Mouse (Mus musculus): ENCODE measurements around the gene Trim14. TPM values are rescaled to one million over a fixed set of nuclear protein-coding genes. Genes with fewer than 3 reads are reported as not detected.

Gene Trim14
- polyA plus RNA-seq, 1 experiment from 2014 or later, result 0.64 TPM

DNA sequence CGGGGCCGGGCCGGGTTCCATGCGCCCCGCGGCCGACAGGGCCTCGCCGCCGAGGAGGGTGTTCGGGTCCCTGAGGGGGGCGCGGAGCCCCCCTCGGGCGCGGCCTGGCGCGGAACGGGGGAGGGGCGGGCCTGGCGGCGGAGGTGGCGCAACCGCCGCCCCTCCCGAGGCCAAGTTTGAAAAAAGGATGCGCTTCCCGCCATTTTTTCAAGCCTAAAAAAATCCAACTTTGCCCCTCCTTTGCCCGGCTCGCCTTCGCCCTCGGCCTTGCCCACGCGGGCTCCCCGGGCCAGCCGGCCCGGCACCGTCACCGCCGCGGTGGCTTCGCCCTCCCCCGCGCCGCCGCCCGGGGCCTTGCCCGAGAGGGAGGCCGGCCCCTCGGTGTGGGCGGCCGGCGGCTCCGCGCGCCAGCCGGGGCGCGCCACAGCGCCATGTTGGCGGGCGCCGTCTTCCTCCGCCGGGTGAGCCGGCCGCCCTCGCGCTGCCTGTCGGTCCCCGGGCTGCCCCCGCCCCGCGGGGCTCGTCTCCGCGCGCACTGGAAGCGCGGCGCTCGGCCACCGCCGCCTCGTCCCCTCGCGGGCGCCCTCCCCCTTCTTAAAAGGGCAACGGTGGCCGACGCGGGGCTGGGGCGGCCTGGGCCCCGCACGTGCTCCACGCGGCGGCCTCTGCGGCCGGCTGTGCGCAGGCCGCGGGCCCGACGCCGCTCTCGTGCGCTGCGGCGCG, 84.0 kb downstream of the Trim14 start:
- no peaks in the 10 kb centered on the region for H3K9me3 ChIP-seq
- peak overlapping the region; percentile 91 for H3K4me3 ChIP-seq
- H3K36me3 ChIP-seq (replicated peaks), result peaks cover 16% of the 10 kb centered on the region
- peaks cover 64% of the 10 kb centered on the region for H3K4me1 ChIP-seq
- DNase-seq (ENCODE audit: low spot score), result peak; percentile 80
- no peaks in the 10 kb centered on the region for H3K27me3 ChIP-seq (replicated peaks; ENCODE audit: low read depth, poor library complexity, severe bottlenecking)
- under 1% methylated on average over 111 of the region's 111 CpGs for WGBS
- peak overlapping the region; percentile 100 for H3K27ac ChIP-seq (replicated peaks)

DNA sequence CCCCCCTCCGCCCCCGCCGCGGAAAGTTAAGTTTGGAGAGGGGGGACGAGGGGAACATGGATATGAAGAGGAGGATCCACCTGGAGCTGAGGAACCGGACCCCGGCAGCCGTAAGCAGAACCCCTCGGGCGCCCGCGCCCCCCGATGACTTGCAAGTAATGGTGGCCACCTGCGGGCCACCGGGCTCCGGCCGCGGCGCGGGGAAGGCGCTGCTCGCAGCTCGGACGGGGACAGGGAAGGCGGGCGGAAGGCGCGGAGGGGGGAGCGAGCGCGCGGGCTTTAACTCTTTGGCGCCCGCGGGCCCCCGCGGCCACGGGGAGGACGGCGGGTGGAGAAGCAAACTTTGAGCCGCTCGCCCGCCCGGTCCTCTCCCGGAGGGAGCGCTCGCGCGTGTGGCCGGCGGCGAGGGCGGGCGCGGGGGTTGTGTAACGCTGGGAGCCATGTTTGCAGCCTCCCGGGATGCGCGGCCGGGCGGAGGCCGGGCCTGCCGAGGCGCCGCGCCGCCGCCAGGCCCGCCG, 84.6 kb downstream of the Trim14 start:
- peaks cover 58% of the 10 kb centered on the region for H3K4me1 ChIP-seq

DNA sequence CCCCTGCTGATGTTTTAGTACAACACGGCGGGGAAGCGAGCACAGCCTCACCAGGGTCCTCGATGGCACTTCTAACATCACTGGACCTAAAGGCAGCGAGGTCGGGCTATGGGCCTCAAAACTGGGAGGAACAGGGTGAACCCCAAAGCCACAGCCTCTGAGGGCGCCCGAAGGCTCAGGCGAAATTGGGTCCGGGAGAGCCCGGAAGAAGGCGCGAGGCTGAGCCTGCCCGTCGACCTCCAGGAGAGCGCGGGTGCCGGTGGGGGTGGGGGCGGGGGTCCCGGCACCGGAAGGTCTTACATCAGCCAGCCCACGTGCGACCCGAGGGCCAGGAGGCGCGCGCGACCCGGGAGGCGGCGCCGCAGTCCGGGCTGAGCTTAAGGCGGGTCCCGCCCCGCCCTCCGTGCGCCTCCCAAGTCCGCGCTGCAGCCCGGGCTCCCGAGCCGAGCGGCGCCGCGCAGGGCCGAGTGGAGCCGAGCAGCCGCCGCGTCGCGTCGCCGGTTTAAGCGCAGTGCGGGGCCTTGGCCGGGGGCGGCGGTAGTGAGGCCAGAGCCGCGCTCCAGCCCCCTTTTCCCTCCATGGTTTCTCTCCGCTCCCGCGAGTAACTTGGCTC, 85.3 kb downstream of the Trim14 start, which contains the start of gene Anp32b:
TSS of gene Anp32b (plus strand) at position 384 of the 613 bp plus-strand sequence.
- Histone ChIP-seq H3K36me3 (replicated peaks) (peaks cover 5% of the 10 kb centered on the region; the same call in 1 of the 2 replicates), H3K9me3 (no peaks in the 10 kb centered on the region), H3K4me3 (peak within 1 kb of the TSS; percentile 91), H3K4me1 (peaks cover 53% of the 10 kb centered on the region), H3K27ac (replicated peaks) (peak within 1 kb of the TSS; percentile 100), H3K27me3 (replicated peaks; ENCODE audit: low read depth, poor library complexity, severe bottlenecking) (no peaks in the 10 kb centered on the region)
- peak; percentile 95 for DNase-seq (ENCODE audit: low spot score)
- WGBS, result under 1% methylated on average over 66 of the region's 66 CpGs

More for the DNA sequence above, 84.6 kb downstream of the Trim14 start:
- Histone ChIP-seq H3K36me3 (replicated peaks) (peaks cover 10% of the 10 kb centered on the region), H3K27ac (replicated peaks) (peak overlapping the region; percentile 100), H3K9me3 (no peaks in the 10 kb centered on the region), H3K4me3 (peak overlapping the region; percentile 91), H3K27me3 (replicated peaks; ENCODE audit: low read depth, poor library complexity, severe bottlenecking) (no peaks in the 10 kb centered on the region)
- under 1% methylated on average over 66 of the region's 70 CpGs for whole genome bisulfite sequencing
- DNase-seq (ENCODE audit: low spot score), result peak; percentile 80

DNA sequence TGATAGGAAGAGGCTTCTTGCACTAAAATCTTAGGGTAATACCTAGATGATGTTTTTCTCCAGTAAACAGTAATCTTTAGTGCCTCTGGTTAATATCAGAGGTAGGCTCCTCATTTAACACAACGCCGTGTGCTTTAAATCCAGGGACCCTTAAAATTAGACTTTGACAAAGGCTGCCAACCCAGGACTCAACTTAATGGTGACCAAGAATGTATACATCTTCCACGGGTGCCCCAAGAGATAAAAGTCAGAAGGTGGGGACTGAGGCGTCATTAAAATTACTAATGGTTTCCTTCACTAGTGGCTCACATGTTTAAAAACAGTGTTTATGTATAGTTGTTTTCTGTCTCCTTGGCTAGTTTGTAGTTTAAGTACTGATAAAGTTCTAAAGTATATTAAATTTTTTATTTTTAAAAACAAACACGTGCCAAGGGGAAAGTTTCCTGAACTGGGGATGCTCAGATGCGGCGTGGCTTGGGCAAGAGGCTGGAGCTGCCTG, 85.9 kb downstream of the Trim14 start:
- Histone ChIP-seq H3K36me3 (replicated peaks) (peaks cover 5% of the 10 kb centered on the region; the same call in 1 of the 2 replicates), H3K27me3 (replicated peaks; ENCODE audit: low read depth, poor library complexity, severe bottlenecking) (no peaks in the 10 kb centered on the region), H3K27ac (replicated peaks) (peak overlapping the region; percentile 100), H3K4me1 (peaks cover 53% of the 10 kb centered on the region), H3K9me3 (no peaks in the 10 kb centered on the region), H3K4me3 (peak overlapping the region; percentile 91)
- WGBS, result 30% methylated on average over 7 of the region's 7 CpGs
- no peak for DNase-seq (ENCODE audit: low spot score)

DNA sequence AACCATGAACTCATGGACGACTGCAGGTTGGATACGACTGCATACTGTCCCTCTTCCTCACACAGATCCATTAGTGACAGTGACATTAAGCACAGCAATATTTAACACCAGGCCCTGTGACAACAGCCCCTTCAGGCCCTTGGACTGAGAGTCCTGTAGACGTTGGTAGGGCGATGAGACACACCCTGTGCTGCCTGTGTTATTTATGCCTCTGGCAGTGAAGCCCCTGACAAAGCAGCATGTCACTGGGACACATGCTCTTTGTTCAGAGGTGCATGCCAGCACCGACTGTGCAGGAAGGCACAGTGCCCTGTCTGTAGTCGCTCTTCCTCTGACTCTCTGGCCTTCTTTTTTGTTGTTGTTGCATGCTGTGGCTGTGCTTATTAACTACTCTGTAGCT, 87.1 kb downstream of the Trim14 start:
- no peak for DNase-seq (ENCODE audit: low spot score)
- Histone ChIP-seq H3K9me3 (no peaks in the 10 kb centered on the region), H3K36me3 (replicated peaks) (peaks cover 5% of the 10 kb centered on the region; the same call in 1 of the 2 replicates), H3K4me1 (peaks cover 41% of the 10 kb centered on the region), H3K27me3 (replicated peaks; ENCODE audit: low read depth, poor library complexity, severe bottlenecking) (no peaks in the 10 kb centered on the region), H3K4me3 (no peak overlapping the region), H3K27ac (replicated peaks) (0 out of 2 replicates have a peak overlapping the region, but pooled peaks have one; percentile 19)
- 38% methylated on average over 6 of the region's 6 CpGs for WGBS

DNA sequence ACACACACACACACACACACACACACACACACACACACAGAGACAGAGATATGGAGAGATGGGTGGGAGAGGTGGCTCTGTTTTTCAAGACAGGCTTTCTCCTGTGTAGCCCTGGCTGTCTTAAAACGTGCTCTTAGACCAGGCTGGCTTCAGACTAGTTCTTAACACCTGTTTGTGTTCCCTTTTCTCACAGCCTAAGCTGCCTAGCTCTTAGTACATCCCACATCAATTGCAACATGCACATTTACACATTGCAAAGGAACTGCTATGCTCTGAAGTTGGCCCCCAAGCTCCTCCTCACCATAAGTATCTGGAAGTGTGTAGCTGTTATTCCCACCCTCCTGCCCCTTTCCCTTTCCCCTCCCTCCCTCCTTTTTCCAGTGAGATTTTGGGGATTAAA, 88.5 kb downstream of the Trim14 start:
- Histone ChIP-seq H3K27ac (replicated peaks) (no peak overlapping the region), H3K27me3 (replicated peaks; ENCODE audit: low read depth, poor library complexity, severe bottlenecking) (no peaks in the 10 kb centered on the region), H3K9me3 (no peaks in the 10 kb centered on the region), H3K36me3 (replicated peaks) (no peaks in the 10 kb centered on the region; the same call in 1 of the 2 replicates), H3K4me1 (peaks cover 27% of the 10 kb centered on the region), H3K4me3 (no peak overlapping the region)
- no peak for DNase-seq (ENCODE audit: low spot score)
- WGBS, result 69% methylated on average over 1 of the region's 1 CpGs

DNA sequence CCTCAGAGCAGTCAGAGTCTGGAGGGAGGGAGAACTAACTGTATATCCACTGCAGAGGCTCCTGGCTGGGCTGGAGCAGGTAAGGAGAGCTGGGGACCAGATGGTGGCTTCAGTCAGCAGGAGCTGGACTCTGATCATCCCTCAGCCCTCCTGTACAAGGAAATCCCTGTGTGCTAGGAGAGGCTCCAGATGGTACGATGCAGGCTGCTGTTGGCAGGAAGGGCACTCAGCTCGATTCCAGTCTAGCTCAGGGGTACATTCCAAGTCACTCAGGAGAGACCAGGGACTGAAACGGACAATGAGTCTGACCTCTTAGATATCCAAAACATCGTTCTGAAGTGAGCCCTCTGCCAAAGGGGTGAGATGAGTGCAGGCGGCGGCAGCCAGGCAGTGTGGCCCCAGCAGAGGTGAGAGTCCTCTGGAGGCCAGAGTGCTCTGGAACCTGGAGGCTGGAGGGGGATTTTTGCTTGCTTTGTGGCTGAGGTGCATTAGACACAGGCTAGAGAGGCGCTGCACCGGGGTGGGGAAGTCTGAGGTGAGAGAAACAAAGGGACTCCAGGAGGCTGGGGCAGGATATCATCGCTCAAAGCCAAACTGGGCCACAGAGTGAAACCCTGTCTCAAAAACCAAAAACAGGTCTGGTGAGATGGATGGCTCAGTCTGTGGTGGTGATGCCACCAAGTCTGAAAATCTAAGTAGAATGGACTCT, 90.5 kb downstream of the Trim14 start:
- Histone ChIP-seq H3K36me3 (replicated peaks) (no peaks in the 10 kb centered on the region), H3K27ac (replicated peaks) (peak overlapping the region; percentile 48; the same call in 1 of the 2 replicates), H3K27me3 (replicated peaks; ENCODE audit: low read depth, poor library complexity, severe bottlenecking) (no peaks in the 10 kb centered on the region), H3K9me3 (no peaks in the 10 kb centered on the region), H3K4me3 (no peak overlapping the region), H3K4me1 (peaks cover 22% of the 10 kb centered on the region)
- DNase-seq (ENCODE audit: low spot score), result no peak
- WGBS, result 39% methylated on average over 9 of the region's 9 CpGs

Other genes starting within 250 kb of the Trim14 start
- gene Foxe1, start 192.5 kb downstream of the Trim14 start, polyA plus RNA-seq (2016; fragmentation: Nextera tagmentation; extraction: Ambion mirVana), result 1.7 and 2.3 TPM in 2 replicates
- gene Trmo, start 146.7 kb downstream of the Trim14 start, polyA plus RNA-seq (2016; fragmentation: Nextera tagmentation; extraction: Ambion mirVana), result 12.3 and 12.7 TPM in 2 replicates
- gene Hemgn, start 122.6 kb downstream of the Trim14 start, polyA plus RNA-seq (2016; fragmentation: Nextera tagmentation; extraction: Ambion mirVana), result 9.9 and 13.6 TPM in 2 replicates
- 427 and 431 TPM in 2 replicates for gene Anp32b, start 85.2 kb downstream of the Trim14 start, polyA plus RNA-seq (2016; fragmentation: Nextera tagmentation; extraction: Ambion mirVana)
- gene Nans, start 46.9 kb downstream of the Trim14 start, polyA plus RNA-seq (2016; fragmentation: Nextera tagmentation; extraction: Ambion mirVana), result 86.7 and 88.8 TPM in 2 replicates
- gene Coro2a, start 66.1 kb upstream of the Trim14 start, polyA plus RNA-seq (2016; fragmentation: Nextera tagmentation; extraction: Ambion mirVana), result 7.1 and 8.5 TPM in 2 replicates
- 2.3 TPM in 2 replicates for gene Tbc1d2, start 114.1 kb upstream of the Trim14 start, polyA plus RNA-seq (2016; fragmentation: Nextera tagmentation; extraction: Ambion mirVana)

Measured in embryonic facial prominence, embryonic 10.5 days (tissue).